Mouse (Mus musculus): ENCODE results near the gene Acot11. TPM values are rescaled to one million over a fixed set of nuclear protein-coding genes. Genes with fewer than 3 reads are reported as not detected.
"Not testable (repeated sequence)": the region's sequence is repeated elsewhere in the genome, so short reads cannot be mapped to it uniquely, and the experiment has no call there.

The Acot11 gene
- polyA plus RNA-seq, 1 experiment = 1.4 TPM

DNA sequence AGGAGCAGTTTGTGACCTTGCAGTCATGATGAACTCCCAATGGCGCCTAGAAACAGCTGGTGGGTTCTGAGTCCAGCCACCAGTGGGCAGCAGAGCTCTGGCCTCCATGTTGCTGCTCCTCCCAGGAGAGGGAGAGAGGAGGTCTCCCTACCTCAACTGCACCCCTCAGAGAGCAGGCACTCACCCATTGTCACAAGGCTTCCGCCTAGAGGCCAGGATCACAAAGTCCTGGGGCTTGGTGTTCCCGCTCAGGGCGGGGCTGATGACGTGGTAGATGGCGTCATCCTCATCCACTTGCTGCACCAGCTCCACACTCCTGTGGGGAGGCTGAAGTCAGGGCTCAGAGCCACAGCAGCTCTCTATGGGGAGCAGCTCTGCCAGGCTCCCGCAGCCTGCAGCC lies 55.1 kb downstream of the Acot11 start:
- Histone ChIP-seq H3K9me3 (no peaks in the 10 kb centered on the region), H3K27me3 (replicated peaks) (peaks cover 10% of the 10 kb centered on the region), H3K4me3 (replicated peaks) (peak overlapping the region; percentile 53), H3K36me3 (replicated peaks; ENCODE audit: low read length) (peaks cover 62% of the 10 kb centered on the region), H3K4me1 (peaks cover 23% of the 10 kb centered on the region)
- TF ChIP-seq GATA1 (IDR thresholded peaks at IDR 0.05; ENCODE audit: borderline replicate concordance, low read length) = no peak
- no peak for TF ChIP-seq FLI1 (IDR thresholded peaks at IDR 0.05; ENCODE audit: low read length)

DNA sequence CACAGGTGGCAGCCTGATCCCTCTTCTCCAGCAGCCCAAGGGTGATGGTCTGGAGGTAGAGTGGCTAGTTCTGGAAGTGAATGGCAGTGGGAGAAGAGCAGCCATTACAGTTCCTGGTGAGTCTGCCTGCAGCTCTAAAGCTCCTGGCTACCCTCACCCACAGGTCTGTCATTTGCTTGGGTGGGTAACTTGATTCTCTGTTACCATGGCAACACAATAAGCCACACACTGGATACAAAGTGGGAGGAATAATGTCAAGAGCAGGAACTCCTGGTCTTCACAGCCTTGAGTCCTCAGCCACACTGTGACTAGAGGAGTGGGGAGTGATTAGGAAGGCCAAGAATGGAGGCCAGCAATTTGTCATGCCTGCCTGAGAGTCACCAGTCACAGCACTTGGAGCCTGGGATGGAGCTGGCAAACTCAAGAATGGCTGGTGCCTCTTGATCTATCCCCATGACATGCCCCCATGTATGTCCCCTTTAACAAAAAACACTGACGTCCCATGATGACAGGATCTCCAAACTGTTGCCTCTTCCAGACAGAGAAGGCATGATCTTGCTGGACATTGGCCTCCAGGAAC lies 57.7 kb downstream of the Acot11 start:
- peaks cover 40% of the 10 kb centered on the region for H3K36me3 ChIP-seq (replicated peaks; ENCODE audit: low read length)
- TF ChIP-seq FLI1 (IDR thresholded peaks at IDR 0.05; ENCODE audit: low read length) (no peak), GATA1 (IDR thresholded peaks at IDR 0.05; ENCODE audit: borderline replicate concordance, low read length) (no peak)
- H3K4me3 ChIP-seq (replicated peaks) = no peak overlapping the region
- peaks cover 23% of the 10 kb centered on the region for H3K27me3 ChIP-seq (replicated peaks)
- H3K4me1 ChIP-seq = peaks cover 29% of the 10 kb centered on the region
- H3K9me3 ChIP-seq = no peaks in the 10 kb centered on the region

DNA sequence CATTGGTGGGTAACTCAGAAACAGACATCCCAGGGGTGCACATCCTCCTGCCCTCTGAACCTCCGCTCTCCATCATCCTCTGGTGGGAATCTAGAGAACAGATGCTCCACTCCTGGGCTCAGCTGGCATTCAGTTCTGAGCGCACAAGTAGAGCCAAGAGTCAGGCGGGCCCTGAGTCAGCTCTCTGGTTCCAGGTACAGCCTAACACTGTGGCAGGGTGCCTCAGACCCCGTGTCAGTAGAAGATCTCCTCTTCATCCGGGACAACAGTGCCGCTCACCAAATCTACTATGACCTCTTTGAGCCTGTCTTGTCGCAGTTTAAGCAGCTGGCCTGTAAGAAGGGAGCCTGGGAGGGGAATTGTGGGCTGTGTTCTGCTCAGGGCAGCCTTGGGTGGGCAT lies 58.9 kb downstream of the Acot11 start:
- no peak for TF ChIP-seq FLI1 (IDR thresholded peaks at IDR 0.05; ENCODE audit: low read length)
- TF ChIP-seq GATA1 (IDR thresholded peaks at IDR 0.05; ENCODE audit: borderline replicate concordance, low read length) = no peak
- peaks cover 23% of the 10 kb centered on the region for H3K27me3 ChIP-seq (replicated peaks)
- no peaks in the 10 kb centered on the region for H3K9me3 ChIP-seq
- peaks cover 28% of the 10 kb centered on the region for H3K4me1 ChIP-seq
- H3K4me3 ChIP-seq (replicated peaks) = no peak overlapping the region
- peaks cover 34% of the 10 kb centered on the region for H3K36me3 ChIP-seq (replicated peaks; ENCODE audit: low read length)

DNA sequence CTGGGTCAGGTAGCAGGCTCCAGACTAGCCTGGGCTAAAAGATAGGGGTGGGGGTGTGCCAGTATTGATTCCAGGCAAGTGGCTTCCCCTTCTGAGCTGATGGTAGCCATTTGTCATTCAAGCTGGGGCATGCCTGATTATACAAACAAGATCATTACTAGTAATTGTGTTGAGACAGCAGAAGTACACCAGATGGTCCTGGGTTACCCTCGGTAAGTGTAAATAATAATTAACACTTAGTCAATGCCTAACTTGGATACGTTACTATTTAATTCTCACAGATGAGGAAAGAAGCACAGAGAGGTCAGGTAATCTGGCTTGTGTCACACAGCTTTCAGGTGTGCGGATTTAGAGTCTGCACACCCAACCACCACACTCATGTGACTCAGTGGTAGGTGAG lies 66.9 kb downstream of the Acot11 start:
- no peaks in the 10 kb centered on the region for H3K9me3 ChIP-seq
- H3K4me1 ChIP-seq = peaks cover 23% of the 10 kb centered on the region
- H3K36me3 ChIP-seq (replicated peaks; ENCODE audit: low read length) = no peaks in the 10 kb centered on the region
- H3K27me3 ChIP-seq (replicated peaks) = peaks cover 38% of the 10 kb centered on the region
- TF ChIP-seq FLI1 (IDR thresholded peaks at IDR 0.05; ENCODE audit: low read length) (no peak), GATA1 (IDR thresholded peaks at IDR 0.05; ENCODE audit: borderline replicate concordance, low read length) (no peak)
- no peak overlapping the region for H3K4me3 ChIP-seq (replicated peaks)

DNA sequence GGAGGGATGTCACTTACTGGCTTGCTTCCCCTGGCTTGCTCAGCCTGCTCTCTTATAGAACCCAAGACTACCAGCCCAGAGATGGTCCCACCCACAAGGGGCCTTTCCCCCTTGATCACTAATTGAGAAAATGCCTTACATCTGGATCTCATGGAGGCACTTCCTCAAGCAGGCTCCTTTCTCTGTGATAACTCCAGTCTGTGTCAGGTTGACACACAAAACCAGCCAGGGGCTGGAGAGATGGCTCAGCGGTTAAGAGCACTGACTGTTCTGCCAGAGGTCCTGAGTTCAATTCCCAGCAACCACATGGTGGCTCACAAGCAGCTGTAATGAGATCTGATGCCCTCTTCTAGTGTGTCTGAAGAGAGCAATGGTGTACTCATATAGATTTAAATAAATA lies 67.9 kb downstream of the Acot11 start:
- H3K4me1 ChIP-seq = peaks cover 16% of the 10 kb centered on the region
- H3K27me3 ChIP-seq (replicated peaks) = peaks cover 43% of the 10 kb centered on the region
- not testable (repeated sequence) for H3K36me3 ChIP-seq (replicated peaks; ENCODE audit: low read length); H3K9me3 ChIP-seq; H3K4me3 ChIP-seq (replicated peaks)

DNA sequence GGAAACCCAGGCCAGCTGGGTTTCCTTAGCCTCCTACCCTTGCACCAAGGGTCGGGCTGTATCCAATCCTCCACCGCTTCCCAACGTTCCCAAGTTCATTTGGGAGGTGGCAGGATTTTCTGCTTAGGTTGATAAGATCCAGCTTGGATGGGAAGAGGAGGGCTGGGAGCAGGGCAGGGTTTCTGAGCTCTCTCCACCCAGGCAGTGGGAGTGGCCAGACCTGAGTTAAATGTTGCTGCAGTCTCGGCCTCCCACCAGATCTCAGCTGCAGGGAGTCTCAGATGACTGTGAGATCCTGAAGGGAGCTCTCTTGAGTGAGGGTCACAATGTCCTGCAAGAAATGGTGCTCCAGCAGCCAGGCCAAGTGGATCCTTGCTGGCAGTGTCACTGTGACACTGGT lies 71.2 kb downstream of the Acot11 start, which contains the start of gene Fam151a:
Gene Fam151a, plus strand, starts transcription at position 254 of the 400 bp plus-strand sequence.
- Histone ChIP-seq H3K4me1 (peaks cover 16% of the 10 kb centered on the region), H3K27me3 (replicated peaks) (peaks cover 61% of the 10 kb centered on the region), H3K9me3 (no peaks in the 10 kb centered on the region), H3K36me3 (replicated peaks; ENCODE audit: low read length) (no peaks in the 10 kb centered on the region), H3K4me3 (replicated peaks) (no peak within 1 kb of the TSS)
- TF ChIP-seq GATA1 (IDR thresholded peaks at IDR 0.05; ENCODE audit: borderline replicate concordance, low read length) (no peak), FLI1 (IDR thresholded peaks at IDR 0.05; ENCODE audit: low read length) (no peak)

DNA sequence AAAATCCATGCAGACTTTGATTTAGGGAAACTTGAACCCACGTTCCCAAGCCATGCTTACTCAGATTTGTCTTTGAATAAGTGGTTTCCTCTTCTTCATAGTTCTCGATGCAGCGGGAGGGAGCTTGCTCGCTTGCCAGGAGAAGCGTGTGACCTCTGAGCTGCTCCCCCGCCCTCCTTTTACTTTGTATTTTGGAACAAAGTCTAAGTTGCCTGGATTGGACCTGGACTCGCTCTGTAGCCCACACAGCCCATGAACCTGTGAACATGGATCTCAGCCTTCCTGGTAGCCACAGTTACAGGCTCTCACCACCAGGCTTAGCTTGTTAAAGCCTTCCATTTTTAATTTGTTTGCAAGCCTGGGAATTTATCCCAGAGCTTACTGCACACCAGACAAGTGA lies 74.0 kb downstream of the Acot11 start, which contains the start of gene Mroh7:
Gene Mroh7, minus strand, starts transcription at position 112 of the 400 bp plus-strand sequence.
- no peaks in the 10 kb centered on the region for H3K36me3 ChIP-seq (replicated peaks; ENCODE audit: low read length)
- no peak within 1 kb of the TSS for H3K4me3 ChIP-seq (replicated peaks)
- H3K9me3 ChIP-seq = no peaks in the 10 kb centered on the region
- peaks cover 74% of the 10 kb centered on the region for H3K27me3 ChIP-seq (replicated peaks)
- TF ChIP-seq FLI1 (IDR thresholded peaks at IDR 0.05; ENCODE audit: low read length) (no peak), GATA1 (IDR thresholded peaks at IDR 0.05; ENCODE audit: borderline replicate concordance, low read length) (no peak)
- peaks cover 10% of the 10 kb centered on the region for H3K4me1 ChIP-seq

DNA sequence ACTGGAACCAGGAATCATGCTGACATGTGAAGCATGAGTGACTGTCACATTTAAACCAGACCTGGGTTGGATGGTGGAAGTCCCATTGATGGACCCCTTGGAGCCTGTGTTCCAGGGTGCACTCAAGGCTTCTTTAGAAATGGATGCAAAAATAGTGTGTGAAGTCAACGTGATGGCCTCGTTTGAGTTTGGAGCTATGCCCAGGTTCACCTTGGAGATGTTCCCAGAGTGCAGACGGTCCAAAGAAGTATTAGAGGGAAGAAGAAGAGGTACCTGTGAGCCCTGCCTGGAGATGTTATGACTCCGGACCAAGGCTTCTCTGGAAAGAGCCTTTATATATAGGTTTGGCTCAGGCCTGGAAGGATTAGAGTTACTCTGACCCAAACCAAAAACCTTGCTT lies 84.2 kb downstream of the Acot11 start:
- Histone ChIP-seq H3K4me1 (peaks cover 17% of the 10 kb centered on the region), H3K27me3 (replicated peaks) (peaks cover 42% of the 10 kb centered on the region), H3K9me3 (no peaks in the 10 kb centered on the region), H3K36me3 (replicated peaks; ENCODE audit: low read length) (no peaks in the 10 kb centered on the region), H3K4me3 (replicated peaks) (no peak overlapping the region)
- TF ChIP-seq FLI1 (IDR thresholded peaks at IDR 0.05; ENCODE audit: low read length) = no peak

DNA sequence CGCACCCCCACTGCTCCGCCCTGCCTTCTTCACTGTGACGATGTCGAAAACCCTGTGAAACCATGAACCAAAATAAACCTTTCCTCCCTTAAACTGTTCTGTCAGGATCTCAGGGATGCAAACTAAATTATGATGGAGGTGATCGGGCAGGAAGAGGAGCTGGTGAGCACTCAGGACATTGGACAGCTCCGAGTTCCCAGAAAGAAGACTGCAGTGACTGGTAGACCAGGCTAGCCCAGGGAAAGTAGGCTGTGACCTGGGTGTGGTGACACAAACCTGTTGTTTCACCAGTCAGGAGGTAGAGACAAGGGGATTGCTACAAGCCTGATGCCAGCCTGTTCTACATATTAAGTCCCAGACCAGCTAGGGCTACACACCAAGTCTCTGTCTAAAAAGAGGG lies 91.2 kb downstream of the Acot11 start:
- H3K27me3 ChIP-seq (replicated peaks) = peaks cover 68% of the 10 kb centered on the region
- TF ChIP-seq GATA1 (IDR thresholded peaks at IDR 0.05; ENCODE audit: borderline replicate concordance, low read length) = no peak
- TF ChIP-seq FLI1 (IDR thresholded peaks at IDR 0.05; ENCODE audit: low read length) = no peak

DNA sequence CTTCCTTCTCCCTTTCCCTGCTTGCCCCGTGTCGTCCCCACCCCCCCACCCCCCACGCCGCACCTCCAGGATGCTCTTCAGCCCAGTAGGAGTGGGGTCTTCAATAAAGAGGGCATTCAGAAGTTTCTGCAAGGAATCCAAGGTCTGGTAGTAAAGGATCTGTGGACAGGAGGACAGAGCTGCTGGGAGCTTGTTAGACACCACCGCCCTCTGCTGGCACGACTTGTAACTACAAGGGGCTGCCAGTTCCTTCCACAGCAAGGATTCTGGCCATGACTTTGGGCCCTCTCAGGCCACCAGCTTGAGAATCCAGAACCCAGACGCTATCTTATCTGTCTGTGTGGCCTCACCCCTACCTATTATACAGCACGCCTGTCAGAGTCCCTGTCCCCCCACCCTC lies 96.4 kb downstream of the Acot11 start:
- no peak for TF ChIP-seq GATA1 (IDR thresholded peaks at IDR 0.05; ENCODE audit: borderline replicate concordance, low read length)
- no peak for TF ChIP-seq FLI1 (IDR thresholded peaks at IDR 0.05; ENCODE audit: low read length)
- Histone ChIP-seq H3K36me3 (replicated peaks; ENCODE audit: low read length) (no peaks in the 10 kb centered on the region), H3K4me1 (peaks cover 35% of the 10 kb centered on the region), H3K27me3 (replicated peaks) (peaks cover 66% of the 10 kb centered on the region), H3K9me3 (peaks cover 7% of the 10 kb centered on the region; the same call in 1 of the 2 replicates), H3K4me3 (replicated peaks) (peak overlapping the region; percentile 82)

More for the DNA sequence above, 91.2 kb downstream of the Acot11 start:
- Histone ChIP-seq H3K36me3 (replicated peaks; ENCODE audit: low read length) (no peaks in the 10 kb centered on the region), H3K9me3 (peaks cover 10% of the 10 kb centered on the region; the same call in 1 of the 2 replicates), H3K4me1 (peaks cover 16% of the 10 kb centered on the region), H3K4me3 (replicated peaks) (no peak overlapping the region)

DNA sequence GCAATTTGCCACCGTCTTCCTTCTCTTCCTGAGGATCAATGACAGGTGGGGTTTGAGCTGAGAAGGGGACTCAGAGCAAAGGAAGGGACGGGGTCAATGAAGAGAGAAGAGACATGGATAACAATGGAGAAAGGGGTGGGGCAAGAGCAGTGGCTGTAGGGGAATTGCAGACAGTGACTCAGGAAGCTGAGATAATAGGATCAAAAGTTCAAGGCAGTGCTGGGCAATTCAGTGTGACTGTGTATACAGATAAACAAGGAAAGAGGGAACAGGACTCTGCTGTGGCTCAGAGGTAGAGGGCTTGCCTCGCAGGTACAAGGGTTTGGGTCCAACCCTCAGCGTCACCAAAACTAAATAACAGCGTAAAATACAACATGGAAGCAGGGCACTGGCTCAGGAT lies 96.8 kb downstream of the Acot11 start:
- TF ChIP-seq GATA1 (IDR thresholded peaks at IDR 0.05; ENCODE audit: borderline replicate concordance, low read length) (no peak), FLI1 (IDR thresholded peaks at IDR 0.05; ENCODE audit: low read length) (no peak)
- Histone ChIP-seq H3K36me3 (replicated peaks; ENCODE audit: low read length) (no peaks in the 10 kb centered on the region), H3K9me3 (0 out of 2 replicates have a peak, but pooled peaks cover 5% of the 10 kb centered on the region), H3K4me3 (replicated peaks) (peak overlapping the region; percentile 82), H3K27me3 (replicated peaks) (peaks cover 64% of the 10 kb centered on the region), H3K4me1 (peaks cover 37% of the 10 kb centered on the region)

Measured in megakaryocyte, embryonic 14.5 days (primary cell).